Mouse (Mus musculus): ENCODE data around the gene Fgd6.

Gene Fgd6

DNA sequence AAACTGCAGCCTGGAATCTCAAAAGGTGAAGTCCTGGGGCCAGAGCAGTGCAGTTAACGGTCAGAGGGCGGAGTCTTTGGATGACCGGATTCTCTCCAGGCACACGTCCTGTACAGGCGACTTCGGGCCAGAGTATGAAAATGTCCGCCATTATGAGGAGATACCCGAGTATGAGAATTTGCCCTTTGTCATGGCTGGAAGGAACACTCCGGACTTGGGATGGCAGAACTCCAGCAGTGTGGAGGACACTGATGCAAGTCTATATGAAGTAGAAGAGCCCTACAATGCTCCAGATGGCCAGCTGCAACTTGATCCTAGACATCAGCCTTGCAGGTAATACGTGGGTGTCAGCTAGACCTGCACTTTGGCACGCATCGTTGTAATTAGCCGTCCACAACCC lies 9.5 kb downstream of the Fgd6 start:
- DNase-seq (ENCODE audit: low spot score), result no peak

DNA sequence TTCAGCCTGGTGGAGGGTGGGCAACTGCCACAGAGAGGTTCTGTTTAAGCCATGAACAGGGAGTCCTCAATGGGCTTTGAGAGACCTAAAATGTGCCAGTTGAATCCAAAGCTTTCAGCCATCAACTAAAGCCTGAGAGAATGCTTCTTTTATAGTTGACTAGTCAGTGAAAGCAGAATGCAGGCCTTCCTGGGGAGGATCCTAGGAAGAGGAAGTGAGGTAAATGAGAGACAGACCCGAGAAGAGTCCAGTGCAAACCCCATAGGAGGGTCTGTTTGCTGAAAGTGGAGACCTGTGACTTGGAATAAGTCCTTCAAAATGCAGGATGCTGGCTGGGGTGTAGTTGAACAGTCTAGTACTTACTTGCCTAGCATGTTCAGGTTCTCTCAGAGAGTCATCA lies 11.2 kb downstream of the Fgd6 start:
- no peak for DNase-seq (ENCODE audit: low spot score)

DNA sequence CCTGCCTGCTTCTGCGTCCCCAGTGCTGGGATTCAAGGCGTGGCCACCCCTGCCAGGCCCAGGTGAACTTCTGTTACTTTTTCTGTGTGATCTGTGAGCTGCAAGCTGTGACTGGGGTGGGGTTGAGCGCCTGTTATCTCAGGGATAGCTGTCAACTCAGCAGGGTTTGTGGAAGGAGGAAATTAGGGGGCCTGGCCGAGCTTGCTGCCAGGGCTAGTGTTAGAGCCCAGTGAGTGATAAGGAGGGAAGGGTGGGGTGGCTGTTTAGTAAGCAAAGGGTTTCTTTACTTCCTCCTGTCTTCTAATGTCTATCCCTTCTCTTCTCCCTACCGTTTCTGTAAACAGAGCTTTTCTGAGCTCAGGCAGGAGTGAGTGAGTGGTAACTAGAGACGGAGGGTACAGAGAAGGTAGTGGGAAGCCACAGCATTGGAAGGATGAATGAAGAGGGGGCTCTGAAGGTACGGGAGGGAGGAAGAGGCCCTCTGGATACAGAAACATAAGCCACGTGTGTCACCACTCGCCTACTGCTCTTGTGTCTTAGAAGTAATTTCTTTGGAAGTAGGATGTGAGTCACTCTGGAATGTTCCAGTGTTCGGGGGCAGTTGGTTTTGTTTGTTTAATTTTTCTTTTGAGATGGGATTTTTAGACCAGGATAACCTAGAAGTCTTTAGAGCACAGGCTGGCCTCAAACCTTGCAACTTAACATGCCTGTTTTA lies 12.2 kb downstream of the Fgd6 start:
- DNase-seq (ENCODE audit: low spot score), result no peak

DNA sequence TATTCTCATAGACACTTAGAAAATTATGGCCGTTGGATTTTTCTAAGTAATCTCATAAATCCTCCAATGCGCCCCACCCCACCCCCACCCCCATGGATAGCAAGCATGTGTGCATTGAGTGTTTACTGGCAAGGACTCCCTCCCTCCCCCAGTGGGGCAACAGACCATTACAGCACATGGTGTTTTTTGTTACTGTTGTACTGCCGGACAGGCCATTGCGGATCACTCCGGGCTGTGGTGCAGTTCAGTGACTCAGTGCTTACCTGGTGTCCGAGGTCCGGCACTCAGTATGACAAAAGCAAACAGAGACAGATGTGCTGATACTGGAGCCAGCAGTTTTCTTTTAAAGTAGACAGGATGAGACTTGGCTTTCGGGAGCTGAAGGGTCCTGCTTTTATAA lies 13.3 kb downstream of the Fgd6 start:
- DNase-seq (ENCODE audit: low spot score), result no peak

DNA sequence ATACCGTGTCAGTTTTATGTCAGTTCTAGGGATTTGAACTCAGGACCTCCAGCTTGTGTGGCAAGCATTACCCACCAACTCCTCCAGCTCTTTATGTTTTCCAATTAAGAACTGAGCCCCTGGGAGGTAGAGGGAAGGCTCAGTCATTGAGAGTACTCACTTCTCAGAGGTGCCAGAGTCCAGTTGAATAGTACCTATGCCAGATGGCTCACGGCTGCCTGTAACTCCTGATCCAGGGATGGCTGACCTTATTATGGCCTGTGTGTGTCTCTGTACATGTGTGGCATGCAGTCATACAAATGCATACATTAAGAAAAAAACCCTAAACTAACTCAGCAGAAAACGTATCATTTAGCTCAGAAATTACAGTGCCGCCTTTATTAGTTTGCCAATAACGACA lies 14.9 kb downstream of the Fgd6 start:
- DNase-seq (ENCODE audit: low spot score), result no peak

DNA sequence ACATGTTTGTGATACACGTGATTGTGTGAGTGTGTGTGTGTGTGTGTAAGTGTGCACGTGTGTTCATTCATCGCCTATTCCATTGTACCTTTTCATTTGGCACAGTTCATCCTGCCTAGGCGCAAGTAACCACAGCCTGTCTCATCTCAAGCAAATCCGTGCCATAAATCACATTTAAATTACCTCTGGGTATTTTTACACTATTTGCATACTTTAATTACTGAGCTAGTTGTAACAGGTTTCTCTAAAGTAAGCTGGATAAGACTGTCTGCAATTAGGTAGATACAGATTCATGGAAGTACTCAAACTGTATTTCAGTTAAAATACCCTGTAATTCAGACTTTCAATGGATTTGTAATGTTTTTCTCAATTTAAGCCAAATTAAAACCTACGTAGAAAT lies 20.7 kb downstream of the Fgd6 start:
- DNase-seq (ENCODE audit: low spot score), result no peak

DNA sequence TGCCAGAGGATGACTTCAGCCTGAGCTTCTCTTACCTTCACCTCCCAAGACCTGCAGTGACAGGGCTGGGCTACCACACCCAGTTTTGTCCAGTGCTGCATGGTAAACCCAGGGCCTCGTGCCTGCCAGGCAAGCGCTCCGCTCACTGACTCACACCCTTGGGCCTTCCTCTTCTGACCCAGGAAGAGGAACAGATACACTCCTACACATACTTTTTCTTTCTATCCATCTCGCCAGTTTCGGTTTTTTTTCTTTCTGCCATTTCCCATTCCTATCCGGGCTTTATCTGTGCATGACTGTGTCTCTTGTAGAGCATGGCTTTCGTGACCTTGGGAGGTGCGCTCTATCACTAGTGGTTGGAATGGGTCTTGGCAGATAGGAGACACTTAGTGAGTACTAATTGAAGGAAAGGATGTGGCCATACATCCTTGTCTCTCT lies 23.8 kb downstream of the Fgd6 start:
- DNase-seq (ENCODE audit: low spot score), result no peak

DNA sequence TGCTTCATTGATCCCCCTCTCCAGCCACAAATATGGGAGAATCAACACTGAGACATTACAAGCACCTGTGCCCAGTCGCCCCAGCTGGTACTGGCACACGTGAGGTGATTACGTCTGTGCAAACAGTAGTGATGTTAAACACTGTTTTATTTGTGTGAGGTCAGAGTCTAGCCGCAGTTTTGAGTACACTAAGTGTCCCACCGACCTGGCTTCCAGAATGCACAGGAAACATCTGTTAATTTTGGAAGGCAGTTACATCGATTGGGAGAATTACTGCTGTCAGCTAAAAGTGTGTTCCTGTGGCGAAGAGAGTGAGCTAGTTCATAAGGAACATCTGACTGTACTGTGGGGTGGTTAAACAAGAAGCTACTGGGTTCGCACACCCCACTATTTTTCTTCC lies 24.4 kb downstream of the Fgd6 start:
- DNase-seq (ENCODE audit: low spot score), result no peak

DNA sequence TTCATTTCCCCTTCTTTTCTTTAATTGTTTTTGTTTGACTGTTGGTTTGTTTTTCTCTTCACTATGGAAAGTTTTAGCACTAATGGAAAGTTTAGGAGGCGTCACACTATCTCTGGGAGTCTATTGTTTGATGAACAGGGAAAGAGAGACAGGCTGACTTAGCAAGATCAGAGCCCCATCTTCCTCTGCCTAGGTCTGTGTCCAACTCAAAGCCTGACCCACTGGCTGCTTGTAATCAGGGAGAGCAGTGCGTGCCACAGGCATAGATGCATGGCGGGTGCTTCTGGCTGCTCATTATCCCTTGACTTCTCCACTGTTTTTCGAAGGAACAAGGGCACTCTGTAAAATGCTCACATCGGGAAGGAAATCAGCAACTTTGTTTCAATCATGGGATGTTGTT lies 26.6 kb downstream of the Fgd6 start:
- no peak for DNase-seq (ENCODE audit: low spot score)

DNA sequence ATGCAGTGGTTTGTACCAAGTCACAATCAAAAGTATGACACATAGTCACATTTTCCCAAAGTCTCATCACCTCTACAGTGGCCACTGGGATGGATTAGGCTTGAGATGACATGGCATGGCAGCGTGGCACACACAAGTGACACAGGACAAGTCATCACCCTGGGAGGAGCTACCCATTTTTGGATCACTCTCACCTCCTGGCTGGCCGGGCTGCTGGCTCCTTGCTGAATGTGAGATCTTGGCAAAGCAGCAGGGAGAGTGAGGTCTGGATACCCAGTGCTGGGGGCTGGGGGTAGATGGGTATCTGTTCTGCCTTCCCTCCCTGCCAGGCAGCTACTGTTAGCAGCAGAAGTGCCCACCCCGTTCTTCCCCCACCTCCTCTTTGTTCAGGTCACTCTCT lies 31.1 kb downstream of the Fgd6 start:
- no peak for DNase-seq (ENCODE audit: low spot score)

DNA sequence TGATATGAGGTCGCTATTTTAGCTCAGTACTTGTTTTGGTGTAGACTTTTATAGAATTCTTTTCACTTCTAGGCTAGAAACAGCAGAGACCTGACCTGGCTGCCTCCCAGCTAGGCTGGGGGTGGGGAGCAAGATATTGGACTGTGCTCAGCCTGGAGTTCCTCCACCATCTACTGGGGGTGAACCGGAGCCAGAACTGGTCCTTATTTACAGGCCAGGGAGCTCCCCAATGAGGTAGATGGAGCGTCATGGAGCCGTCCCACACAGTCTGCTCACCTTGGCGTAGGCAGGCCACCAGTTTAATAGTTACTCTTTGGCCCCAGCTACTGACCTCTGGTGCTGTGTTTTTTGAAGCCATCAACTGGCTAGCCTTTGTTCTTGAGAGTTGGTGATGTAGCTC lies 32.9 kb downstream of the Fgd6 start:
- no peak for DNase-seq (ENCODE audit: low spot score)

DNA sequence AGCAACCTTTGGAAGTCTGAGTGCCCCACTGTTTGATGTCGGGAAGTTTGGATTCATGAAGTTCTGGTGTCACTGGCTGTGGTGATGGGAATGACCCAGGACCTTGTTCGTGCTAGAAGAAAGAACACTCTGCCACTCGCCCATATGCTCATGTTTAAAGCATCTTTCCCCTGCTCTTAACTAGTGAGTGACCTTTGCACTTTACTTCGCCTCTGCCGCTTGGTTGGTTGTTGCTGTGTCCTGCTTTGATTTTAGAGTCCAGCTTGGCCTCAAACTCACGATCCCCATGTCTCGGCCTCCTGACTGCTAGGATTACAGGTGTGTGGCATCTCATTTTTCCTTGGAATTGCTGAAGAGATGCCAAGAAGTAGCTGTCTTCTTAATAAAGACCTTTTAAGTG lies 35.8 kb downstream of the Fgd6 start:
- DNase-seq (ENCODE audit: low spot score), result no peak

DNA sequence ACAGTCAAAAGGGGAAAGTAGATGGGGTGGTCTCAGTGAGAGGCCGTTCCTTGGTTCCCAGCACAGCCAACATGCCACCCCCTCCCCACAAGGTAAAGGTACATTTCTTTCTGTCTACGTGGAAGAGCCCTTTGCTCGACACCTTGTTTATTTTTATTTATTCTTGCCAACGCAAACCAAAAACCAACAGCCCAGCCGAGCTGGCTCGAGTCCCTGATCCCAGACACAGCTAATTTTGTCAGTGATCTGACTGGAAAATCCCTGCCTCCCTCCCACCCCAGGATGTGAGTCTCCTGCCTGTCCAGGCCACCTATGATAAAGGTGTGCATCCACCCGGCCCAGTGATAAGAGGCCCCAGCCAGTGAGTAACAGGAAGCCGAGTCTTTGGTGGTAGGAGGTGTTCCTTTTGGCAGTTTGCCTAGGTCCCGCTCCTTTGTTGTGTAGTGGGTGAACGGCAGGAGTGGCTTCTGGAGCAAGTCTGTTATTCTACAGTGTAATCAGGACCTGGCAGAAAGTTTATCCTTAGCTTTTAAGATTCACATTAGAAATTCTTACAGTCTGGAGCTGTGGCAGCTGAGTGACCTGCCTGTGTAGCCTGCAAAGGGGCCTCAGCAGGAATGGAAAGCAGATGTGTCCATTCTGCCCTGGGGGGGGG lies 36.6 kb downstream of the Fgd6 start:
- no peak for DNase-seq (ENCODE audit: low spot score)

DNA sequence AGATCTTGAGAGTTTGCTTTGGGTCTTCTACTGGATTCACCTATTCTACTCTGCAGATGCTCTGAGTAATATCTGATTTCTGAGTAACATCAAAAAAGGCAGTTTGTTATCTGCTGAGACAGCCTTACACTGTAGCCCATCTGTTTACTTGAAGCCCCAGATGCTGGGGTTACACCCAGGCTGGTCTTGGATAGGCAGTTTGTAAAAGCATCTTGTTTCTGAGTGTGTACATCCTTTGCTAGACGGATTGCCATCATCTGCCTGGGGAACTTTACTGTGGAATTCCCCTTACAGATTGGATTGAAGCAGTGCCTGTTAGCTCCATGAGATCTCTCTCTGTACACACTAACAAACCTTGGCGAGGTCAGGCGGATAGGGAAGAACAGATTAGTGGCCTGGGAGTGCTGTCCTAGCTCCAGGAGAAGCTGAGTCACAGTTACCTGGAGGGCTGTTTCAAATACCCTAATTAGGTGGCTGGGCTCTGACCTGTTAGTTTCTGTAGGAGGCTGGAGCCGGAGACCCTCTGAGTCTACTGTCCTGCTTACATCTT lies 37.2 kb downstream of the Fgd6 start:
- DNase-seq (ENCODE audit: low spot score), result no peak

DNA sequence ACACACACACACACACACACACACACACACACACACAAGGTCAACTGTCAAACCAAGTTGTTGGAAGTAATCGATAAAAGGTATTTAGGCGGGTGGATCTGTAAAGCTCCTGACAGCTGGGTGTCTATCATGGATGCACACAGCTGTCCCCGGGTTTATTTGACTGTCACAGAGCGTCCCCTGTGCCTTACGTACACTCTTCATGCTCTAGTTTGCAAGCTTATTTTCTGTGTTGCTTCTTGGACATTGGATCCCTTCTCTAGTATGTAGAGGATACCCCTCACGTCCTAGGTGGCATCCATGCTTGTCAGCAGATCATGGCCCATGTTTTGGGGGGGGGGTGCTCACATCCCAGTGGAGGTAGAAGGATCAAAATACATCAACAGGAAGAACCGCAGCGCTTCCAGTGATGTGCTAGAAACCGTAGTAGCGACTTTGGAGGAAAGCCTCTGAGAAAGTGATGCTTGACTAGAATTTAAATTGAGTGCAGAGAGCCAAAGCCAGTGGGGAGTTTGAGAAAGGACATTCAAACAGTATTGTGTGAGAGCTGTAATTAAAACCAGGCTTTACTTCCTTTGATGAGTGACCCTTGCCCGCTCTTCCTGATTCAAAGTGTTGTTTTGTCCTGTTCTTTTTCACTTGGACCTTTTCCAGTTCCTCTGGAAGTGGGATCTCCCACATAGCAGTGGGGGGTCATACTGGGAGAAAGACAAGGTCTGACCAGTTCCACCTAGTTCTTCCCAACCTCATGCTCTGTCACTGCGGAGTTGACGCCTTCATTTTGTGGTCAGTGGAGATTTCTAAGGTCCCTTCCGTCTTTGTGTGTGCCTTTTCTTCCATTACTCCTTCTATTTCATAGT lies 41.4 kb downstream of the Fgd6 start:
- DNase-seq (ENCODE audit: low spot score), result no peak

DNA sequence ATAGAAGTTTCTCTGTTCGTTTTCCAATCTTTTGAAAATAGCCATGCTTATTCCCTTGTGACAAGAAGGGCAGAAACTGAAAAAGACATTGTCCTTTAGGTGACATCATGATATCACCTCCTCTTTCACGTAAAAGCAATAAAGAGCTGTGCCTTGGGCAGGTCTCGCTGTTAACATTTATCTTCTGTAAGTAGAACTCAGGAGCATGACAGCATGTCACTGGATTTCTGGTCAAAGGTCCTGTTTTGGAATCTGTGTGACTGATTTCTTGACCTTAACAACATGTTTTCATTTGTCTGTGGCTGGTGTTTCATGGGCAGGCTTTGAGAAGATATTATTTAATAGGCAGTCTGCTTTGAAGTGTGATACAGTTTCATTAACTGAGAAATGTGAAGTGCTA lies 44.9 kb downstream of the Fgd6 start:
- DNase-seq (ENCODE audit: low spot score), result no peak

DNA sequence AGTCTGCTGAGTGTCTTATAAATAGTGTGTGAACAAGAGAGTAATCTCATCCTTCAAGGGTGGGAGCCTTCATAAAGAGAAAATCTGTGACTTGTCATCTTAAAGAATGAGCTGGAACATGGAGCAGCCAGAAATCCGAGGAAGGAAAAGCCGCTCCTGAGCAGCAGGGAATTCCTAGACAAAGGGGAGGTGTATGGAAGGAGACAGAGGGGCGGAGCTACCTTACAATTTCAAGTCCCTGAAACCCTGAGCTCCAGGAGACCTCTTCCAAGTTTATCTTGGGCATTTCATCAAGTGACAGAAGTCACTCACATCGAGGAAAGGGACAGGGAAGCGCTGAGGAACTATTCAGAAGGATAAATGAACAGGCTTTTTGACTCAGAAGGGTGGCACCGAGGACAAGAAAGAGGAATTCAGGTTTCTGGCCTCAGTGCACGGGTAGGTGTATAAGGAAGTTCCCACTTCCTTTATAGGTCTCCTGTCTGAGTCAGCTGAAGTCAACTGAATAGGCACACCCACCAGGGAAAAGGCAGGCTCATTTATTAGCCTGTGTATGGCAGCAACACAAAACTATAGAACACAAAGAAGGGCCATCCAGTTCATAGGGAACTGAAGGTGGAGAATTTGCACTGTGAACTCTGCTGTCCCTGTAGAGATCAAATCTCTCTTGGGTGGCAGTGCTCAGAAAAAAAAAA lies 46.4 kb downstream of the Fgd6 start:
- no peak for DNase-seq (ENCODE audit: low spot score)

DNA sequence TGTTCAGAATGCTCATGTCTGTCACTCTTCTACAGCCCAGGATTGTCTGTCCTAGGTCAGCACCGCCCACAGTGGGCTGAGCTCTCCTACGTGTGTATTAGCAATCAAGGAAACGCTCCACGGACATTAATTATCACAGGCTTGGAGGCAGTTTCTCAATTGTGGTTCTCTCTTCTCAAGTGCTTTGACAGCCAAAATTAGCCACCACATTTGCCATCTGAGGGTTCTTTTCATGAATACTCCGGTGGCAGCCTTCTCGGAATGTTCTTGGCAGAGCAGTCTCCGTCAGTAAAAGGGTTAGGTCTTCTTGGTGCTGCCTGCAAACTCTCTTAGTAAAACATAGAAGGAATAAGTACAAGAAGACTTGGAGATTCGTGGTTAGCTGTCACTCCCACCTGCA lies 50.5 kb downstream of the Fgd6 start:
- DNase-seq (ENCODE audit: low spot score), result no peak

DNA sequence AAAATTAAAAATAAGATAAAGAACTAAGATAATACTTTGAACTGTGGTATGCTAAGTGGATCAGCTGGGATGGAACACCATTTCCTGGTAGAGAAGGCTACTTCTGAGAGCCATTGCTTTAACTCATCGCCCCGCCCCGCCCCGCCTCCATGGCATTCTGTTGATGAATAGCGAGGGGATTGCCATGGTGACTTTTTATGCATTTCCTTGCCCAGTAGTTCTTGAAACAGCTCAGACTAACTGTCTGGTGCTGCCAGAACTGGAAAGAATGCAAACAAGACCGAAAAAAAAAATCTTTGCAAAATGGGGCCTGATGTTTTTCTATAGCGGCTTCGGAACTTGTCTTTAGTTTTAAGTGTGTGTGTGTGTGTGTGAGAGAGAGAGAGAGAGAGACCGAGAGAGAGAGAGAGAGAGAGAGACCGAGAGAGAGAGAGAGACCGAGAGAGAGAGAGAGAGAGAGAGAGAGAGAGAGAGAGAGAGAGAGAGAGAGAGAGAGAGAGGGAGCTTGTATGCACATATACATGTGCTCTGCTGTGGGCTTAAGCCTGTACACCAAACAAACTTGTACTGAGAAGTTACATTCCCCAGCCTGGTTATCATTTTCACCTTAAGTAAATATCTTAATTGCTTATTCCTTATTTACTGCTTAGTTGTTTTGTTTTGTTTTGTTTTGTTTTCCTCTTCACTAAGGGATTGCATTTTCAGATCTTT lies 51.7 kb downstream of the Fgd6 start:
- DNase-seq (ENCODE audit: low spot score), result no peak

DNA sequence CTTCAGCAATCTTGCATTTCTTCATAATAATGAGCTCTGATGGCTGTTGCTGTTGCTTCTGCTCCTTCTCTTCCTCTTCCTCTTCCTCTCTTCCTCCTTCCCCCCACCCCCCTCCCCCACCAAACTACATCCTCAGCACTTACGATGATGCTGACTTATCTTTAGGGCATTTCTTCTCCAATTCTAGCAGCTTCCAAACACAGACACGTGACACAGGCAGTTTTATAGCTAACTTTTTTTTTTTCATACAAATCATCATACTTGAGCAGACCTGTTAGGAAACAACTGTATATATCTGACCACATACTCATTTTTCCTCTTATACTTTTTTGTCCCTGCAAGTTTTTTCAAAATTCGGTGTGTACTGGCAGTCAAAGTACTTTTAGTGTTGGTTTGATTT lies 54.2 kb downstream of the Fgd6 start:
- DNase-seq (ENCODE audit: low spot score), result no peak

DNA sequence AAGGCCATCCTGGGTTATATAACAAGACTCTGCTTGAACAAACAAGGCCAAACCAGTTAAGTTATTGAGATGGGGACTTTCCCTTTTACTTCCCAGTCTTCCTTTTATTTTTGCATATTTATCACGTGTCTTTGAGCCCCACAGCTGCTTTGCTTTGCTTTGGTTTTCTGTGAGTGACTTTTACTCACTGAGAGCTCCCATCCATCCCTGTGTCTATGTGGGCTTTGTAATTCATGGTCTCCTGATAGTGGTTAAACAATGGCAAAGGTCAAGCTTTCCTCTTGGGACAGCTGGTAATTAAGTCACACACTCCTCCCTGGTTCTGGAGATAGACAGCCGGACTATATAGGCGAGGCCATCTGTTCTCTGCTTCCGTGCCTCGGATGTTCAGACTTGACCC lies 57.7 kb downstream of the Fgd6 start:
- DNase-seq (ENCODE audit: low spot score), result no peak
